Comparison of ENCODE assay signal across 21 mouse cellular contexts in genomic region chr5:35751016-35751415, GRCm38 (mm10).
"Had no signal": no experiment of that assay in that cellular context is flagged by ENCODE, and none has a peak within 500 bp of the region (broad histone marks: within the 10 kb centered on the region; RNA-seq: fewer than 3 reads in every experiment).

No protein-coding gene starts in this region.

- ATAC-seq: intestine, postnatal 0 days had no signal

- H3K4me2 ChIP-seq: kidney, embryonic 15.5 days; limb, embryonic 12.5 days; limb, embryonic 15.5 days; lung, embryonic 15.5 days; neural tube, embryonic 12.5 days; neural tube, embryonic 15.5 days had no signal

- H3K36me3 ChIP-seq: kidney, embryonic 15.5 days; limb, embryonic 12.5 days; limb, embryonic 15.5 days; lung, embryonic 15.5 days; midbrain, embryonic 10.5 days; neural tube, embryonic 12.5 days; neural tube, embryonic 15.5 days had no signal

- H3K4me3 ChIP-seq: kidney, embryonic 15.5 days; limb, embryonic 12.5 days; limb, embryonic 15.5 days; lung, embryonic 15.5 days; megakaryocyte, embryonic 14.5 days; midbrain, embryonic 10.5 days; neural tube, embryonic 12.5 days; neural tube, embryonic 15.5 days had no signal

- H3K9me3 ChIP-seq: kidney, embryonic 15.5 days; limb, embryonic 12.5 days; limb, embryonic 15.5 days; lung, embryonic 15.5 days; megakaryocyte, embryonic 14.5 days; midbrain, embryonic 10.5 days; neural tube, embryonic 12.5 days; neural tube, embryonic 15.5 days had no signal

- H3K9ac ChIP-seq: kidney, embryonic 15.5 days; limb, embryonic 12.5 days; limb, embryonic 15.5 days; liver, embryonic 14.5 days; lung, embryonic 15.5 days; neural tube, embryonic 12.5 days; neural tube, embryonic 15.5 days had no signal

- DNase-seq: kidney, adult 2 months; kidney, postnatal 10 days; kidney, postnatal 4 days; left cerebral cortex, postnatal 4 days; lung, adult 18-20 months; lung, postnatal 10 days; lung, postnatal 36 days; midbrain, embryonic 14.5 days; retina, postnatal 1 day; thymus, adult 18-20 months; thymus, postnatal 36 days had no signal

- H3K27ac ChIP-seq: kidney, embryonic 15.5 days; limb, embryonic 12.5 days; limb, embryonic 15.5 days; liver, embryonic 14.5 days; lung, embryonic 15.5 days; midbrain, embryonic 10.5 days; neural tube, embryonic 12.5 days; neural tube, embryonic 15.5 days had no signal

- H3K27me3 ChIP-seq: limb, embryonic 15.5 days; neural tube, embryonic 12.5 days; neural tube, embryonic 15.5 days had no signal

- H3K4me1 ChIP-seq: limb, embryonic 12.5 days; limb, embryonic 15.5 days; lung, embryonic 15.5 days; midbrain, embryonic 10.5 days; neural tube, embryonic 12.5 days; neural tube, embryonic 15.5 days had no signal
